34 mouse cellular contexts compared by ENCODE assay signal in the genomic region with DNA sequence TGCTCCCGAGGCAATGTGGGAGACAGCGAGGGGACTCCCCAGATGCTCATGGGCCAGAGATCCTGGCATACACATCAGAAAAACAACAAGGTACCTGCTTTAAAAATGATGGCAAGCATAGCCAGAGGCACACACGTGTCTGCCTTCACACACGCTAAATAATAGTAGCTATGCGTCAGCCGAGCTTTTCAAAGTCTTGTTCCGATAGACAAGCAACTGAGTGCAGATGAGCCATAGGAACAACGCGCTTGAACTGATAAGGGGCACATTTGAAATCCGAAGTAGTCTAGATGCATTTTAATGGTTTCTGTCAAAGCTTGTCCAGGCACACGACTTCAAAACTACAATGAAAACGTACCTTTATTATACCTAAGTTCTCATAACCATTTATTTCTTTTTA. TPM values are rescaled to one million over a fixed set of nuclear protein-coding genes. Genes with fewer than 3 reads are reported as not detected.
"Had no signal": no experiment of that assay in that cellular context is flagged by ENCODE, and none has a peak within 500 bp of the region (broad histone marks: within the 10 kb centered on the region; RNA-seq: fewer than 3 reads in every experiment).

No protein-coding gene starts in this region.

- DNase-seq: gastrocnemius, adult 2 months; gastrocnemius, postnatal 10 days; gastrocnemius, postnatal 25 days; heart, adult 18-20 months; heart, postnatal 10 days; heart, postnatal 4 days; kidney, adult 11 months; kidney, adult 2 months; kidney, adult 9 months; kidney, postnatal 14 days; kidney, postnatal 36 days; layer of hippocampus, adult 9-11 months; liver; liver, embryonic 13.5 days had no signal

- H3K27ac ChIP-seq: gastrocnemius, adult 2 months; heart, embryonic 10.5 days; hindbrain, embryonic 12.5 days; hindbrain, embryonic 14.5 days; kidney, embryonic 15.5 days; kidney, postnatal 0 days; left cerebral cortex, adult 2 months; limb, embryonic 12.5 days; liver, embryonic 13.5 days; liver, embryonic 15.5 days had no signal

- H3K4me3 ChIP-seq: gastrocnemius, adult 2 months; heart, embryonic 10.5 days; heart, embryonic 12.5 days; hindbrain, embryonic 10.5 days; hindbrain, embryonic 12.5 days; kidney, embryonic 15.5 days; left cerebral cortex, adult 2 months; limb, embryonic 10.5 days; limb, embryonic 12.5 days; liver, embryonic 13.5 days; liver, embryonic 15.5 days had no signal

- H3K9ac ChIP-seq: heart, embryonic 12.5 days; hindbrain, embryonic 12.5 days; hindbrain, embryonic 14.5 days; kidney, embryonic 15.5 days; limb, embryonic 12.5 days; liver, embryonic 13.5 days; liver, embryonic 15.5 days had no signal

- H3K27me3 ChIP-seq: heart, embryonic 12.5 days; hindbrain, embryonic 12.5 days; limb, embryonic 12.5 days; liver, embryonic 13.5 days; liver, embryonic 15.5 days had no signal

- H3K36me3 ChIP-seq: heart, embryonic 10.5 days; heart, embryonic 12.5 days; hindbrain, embryonic 10.5 days; hindbrain, embryonic 12.5 days; kidney, embryonic 15.5 days; limb, embryonic 10.5 days; limb, embryonic 12.5 days; liver, embryonic 13.5 days; liver, embryonic 15.5 days had no signal

- H3K4me1 ChIP-seq: hindbrain, embryonic 12.5 days; kidney, embryonic 15.5 days; limb, embryonic 12.5 days; liver, embryonic 13.5 days; liver, embryonic 15.5 days had no signal

- H3K9me3 ChIP-seq: heart, embryonic 10.5 days; heart, embryonic 12.5 days; hindbrain, embryonic 10.5 days; hindbrain, embryonic 12.5 days; kidney, embryonic 15.5 days; limb, embryonic 10.5 days; limb, embryonic 12.5 days; liver, embryonic 13.5 days; liver, embryonic 15.5 days had no signal

RNA-seq across cellular contexts. Expression of a gene that starts 49.1 kb away (rescaled TPM):
- total RNA-seq: gastrocnemius, adult 2 months; gastrocnemius, postnatal 25 days; granulocyte monocyte progenitor cell, adult 5-6 weeks; heart, adult 18-20 months; heart, adult 8-10 months; heart, postnatal 10 days; heart, postnatal 25 days; heart, postnatal 4 days; layer of hippocampus, adult 18-20 months; layer of hippocampus, adult 8-10 months; layer of hippocampus, postnatal 14 days; left cerebral cortex, adult 2 months; left cerebral cortex, postnatal 14 days; left cerebral cortex, postnatal 36 days had no signal
- polyA plus RNA-seq: large intestine, adult 2 months had no signal
